Comparison of ENCODE assay signal across 9 mouse cellular contexts in the genomic region with DNA sequence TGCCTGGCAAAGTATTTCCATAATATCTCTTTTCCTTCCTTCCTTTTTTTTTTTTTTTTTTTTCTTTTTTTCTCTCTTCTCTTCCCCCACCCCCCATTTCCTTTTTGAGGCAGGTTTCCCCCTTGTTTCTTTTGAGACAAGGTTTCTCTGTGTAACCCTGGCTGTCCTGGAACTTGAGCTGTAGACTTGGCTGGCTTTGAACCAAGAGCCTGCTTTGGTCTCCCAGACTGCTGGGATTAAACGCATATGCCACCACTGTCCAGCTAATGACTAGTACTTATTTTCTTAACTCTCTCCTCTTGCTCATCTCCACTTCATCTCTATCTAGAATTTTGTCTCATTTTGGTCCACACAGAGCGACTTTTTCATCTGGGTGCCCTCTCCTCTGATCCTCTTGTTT. TPM values are rescaled to one million over a fixed set of nuclear protein-coding genes. Genes with fewer than 3 reads are reported as not detected.
DNase-seq lines count a peak whose midpoint lies in the region; ATAC-seq lines count a peak whose summit lies in the region.
"Had no signal": no experiment of that assay in that cellular context is flagged by ENCODE, and none has a peak within 500 bp of the region (broad histone marks: within the 10 kb centered on the region; RNA-seq: fewer than 3 reads in every experiment).

No protein-coding gene starts in this region.

- peaks cover 20% of the 10 kb centered on the region for H3K36me3 ChIP-seq in neural tube, embryonic 11.5 days (ENCODE audit: control insufficient read depth, insufficient read depth, low read length)
- H3K36me3 ChIP-seq in limb, embryonic 13.5 days, result peaks cover 63% of the 10 kb centered on the region
- peaks cover 34% of the 10 kb centered on the region for H3K36me3 ChIP-seq in stomach, embryonic 15.5 days

- peak; percentile 4 for DNase-seq in adrenal gland, postnatal 14 days
- no peak for DNase-seq in adrenal gland, postnatal 10 days
- no peak for DNase-seq in neural tube, embryonic 11.5 days (ENCODE audit: low spot score)
- no peak for DNase-seq in neural tube, embryonic 10.5 days (ENCODE audit: extremely low spot score, low spot score)
- DNase-seq in layer of hippocampus, adult 11-12 months (ENCODE audit: low spot score), result no peak
- no peak for DNase-seq in left cerebral cortex, postnatal 10 days (ENCODE audit: extremely low spot score in 1 of 2, low spot score in 2 of 2)
- DNase-seq: cerebellum, adult 9-10 months had no signal

- H3K9me3 ChIP-seq in neural tube, embryonic 11.5 days (ENCODE audit: control insufficient read depth, low read length), result no peaks in the 10 kb centered on the region
- no peaks in the 10 kb centered on the region for H3K9me3 ChIP-seq in limb, embryonic 13.5 days
- H3K9me3 ChIP-seq in stomach, embryonic 15.5 days, result no peaks in the 10 kb centered on the region

- no peak for ATAC-seq in neural tube, embryonic 11.5 days (ENCODE audit: insufficient read depth, low FRiP score, low TSS enrichment)
- ATAC-seq in limb, embryonic 13.5 days (ENCODE audit: low FRiP score, low read depth), result no peak
- ATAC-seq in stomach, embryonic 15.5 days (ENCODE audit: insufficient read depth, low FRiP score, low read depth), result no peak

- 67% methylated on average over 2 of the region's 2 CpGs for WGBS in neural tube, embryonic 11.5 days
- 61% methylated on average over 2 of the region's 2 CpGs for WGBS in limb, embryonic 13.5 days
- WGBS in stomach, embryonic 15.5 days, result 41% methylated on average over 2 of the region's 2 CpGs

- no peak overlapping the region for H3K27ac ChIP-seq in neural tube, embryonic 11.5 days (ENCODE audit: low read depth, low read length)
- no peak overlapping the region for H3K27ac ChIP-seq in limb, embryonic 13.5 days
- peak overlapping the region; percentile 98 for H3K27ac ChIP-seq in stomach, embryonic 15.5 days

- peaks cover 9% of the 10 kb centered on the region; the same call in 1 of the 2 replicates for H3K4me1 ChIP-seq in neural tube, embryonic 11.5 days (ENCODE audit: control insufficient read depth, insufficient read depth, low read length)
- H3K4me1 ChIP-seq in limb, embryonic 13.5 days, result peaks cover 40% of the 10 kb centered on the region
- peaks cover 30% of the 10 kb centered on the region for H3K4me1 ChIP-seq in stomach, embryonic 15.5 days

- peak overlapping the region; percentile 99 for H3K9ac ChIP-seq in neural tube, embryonic 11.5 days (ENCODE audit: low read length)
- peak overlapping the region; percentile 100 for H3K9ac ChIP-seq in limb, embryonic 13.5 days
- peak overlapping the region; percentile 99 for H3K9ac ChIP-seq in stomach, embryonic 15.5 days

- intact Hi-C loops in left cerebral cortex, postnatal 10 days (cut with DNase I), result no loop called here

- peak overlapping the region; percentile 42 for H3K4me2 ChIP-seq in neural tube, embryonic 11.5 days (ENCODE audit: low read depth)
- peak overlapping the region; percentile 73 for H3K4me2 ChIP-seq in limb, embryonic 13.5 days (replicated peaks)
- peak overlapping the region; percentile 67 for H3K4me2 ChIP-seq in stomach, embryonic 15.5 days

- no peaks in the 10 kb centered on the region for H3K27me3 ChIP-seq in neural tube, embryonic 11.5 days (ENCODE audit: control insufficient read depth, insufficient read depth, low read length)
- no peaks in the 10 kb centered on the region for H3K27me3 ChIP-seq in limb, embryonic 13.5 days
- H3K27me3 ChIP-seq in stomach, embryonic 15.5 days (replicated peaks), result no peaks in the 10 kb centered on the region

- H3K4me3 ChIP-seq in neural tube, embryonic 11.5 days (ENCODE audit: low read depth, low read length), result peak overlapping the region; percentile 96
- H3K4me3 ChIP-seq in limb, embryonic 13.5 days, result peak overlapping the region; percentile 97
- H3K4me3 ChIP-seq in stomach, embryonic 15.5 days (replicated peaks), result peak overlapping the region; percentile 96

RNA-seq across cellular contexts. Expression of a gene that starts 1.4 kb away (rescaled TPM):
- 93.1 and 105 TPM in 2 replicates for total RNA-seq in adrenal gland, postnatal 14 days (2021)
- 100 to 1,000 TPM in 1 of 2 experiments, 10 to 100 TPM in 1; 94.8 to 111 TPM for total RNA-seq in adrenal gland, postnatal 10 days (2021)
- polyA plus RNA-seq in neural tube, embryonic 11.5 days (2014; fragmentation: Nextera tagmentation; extraction: Ambion mirVana), result 55.6 and 57.5 TPM in 2 replicates
- polyA plus RNA-seq in limb, embryonic 13.5 days (2015; fragmentation: Nextera tagmentation; extraction: Ambion mirVana), result 192 and 193 TPM in 2 replicates
- polyA plus RNA-seq in stomach, embryonic 15.5 days (2015; fragmentation: Nextera tagmentation; extraction: Ambion mirVana), result 132 and 142 TPM in 2 replicates
- 10 to 100 TPM; 50.2 to 52.4 TPM for total RNA-seq in left cerebral cortex, postnatal 10 days (2021)

RNA-seq across cellular contexts. Expression of a gene that starts 10.6 kb away (rescaled TPM):
- 20.2 and 21.7 TPM in 2 replicates for total RNA-seq in adrenal gland, postnatal 14 days (2021)
- total RNA-seq in adrenal gland, postnatal 10 days (2021), result 10 to 100 TPM; 17.4 to 19.3 TPM
- 30.2 and 36.3 TPM in 2 replicates for polyA plus RNA-seq in neural tube, embryonic 11.5 days (2014; fragmentation: Nextera tagmentation; extraction: Ambion mirVana)
- 35.6 and 36.5 TPM in 2 replicates for polyA plus RNA-seq in limb, embryonic 13.5 days (2015; fragmentation: Nextera tagmentation; extraction: Ambion mirVana)
- 29.1 and 31.8 TPM in 2 replicates for polyA plus RNA-seq in stomach, embryonic 15.5 days (2015; fragmentation: Nextera tagmentation; extraction: Ambion mirVana)
- 10 to 100 TPM; 14.6 to 16.0 TPM for total RNA-seq in left cerebral cortex, postnatal 10 days (2021)

RNA-seq across cellular contexts. Expression of a gene that starts 13.7 kb away (rescaled TPM):
- 45.4 and 49.5 TPM in 2 replicates for total RNA-seq in adrenal gland, postnatal 14 days (2021)
- total RNA-seq in adrenal gland, postnatal 10 days (2021), result 10 to 100 TPM; 43.6 to 53.3 TPM
- 7.9 and 9.3 TPM in 2 replicates for polyA plus RNA-seq in neural tube, embryonic 11.5 days (2014; fragmentation: Nextera tagmentation; extraction: Ambion mirVana)
- 36.9 and 37.2 TPM in 2 replicates for polyA plus RNA-seq in limb, embryonic 13.5 days (2015; fragmentation: Nextera tagmentation; extraction: Ambion mirVana)
- 31.7 and 32.6 TPM in 2 replicates for polyA plus RNA-seq in stomach, embryonic 15.5 days (2015; fragmentation: Nextera tagmentation; extraction: Ambion mirVana)
- 1 to 10 TPM; 7.5 to 8.5 TPM for total RNA-seq in left cerebral cortex, postnatal 10 days (2021)

RNA-seq across cellular contexts. Expression of a gene that starts 13.9 kb away (rescaled TPM):
- total RNA-seq in adrenal gland, postnatal 14 days (2021), result 25.7 and 33.3 TPM in 2 replicates
- 10 to 100 TPM; 17.4 to 24.0 TPM for total RNA-seq in adrenal gland, postnatal 10 days (2021)
- polyA plus RNA-seq in neural tube, embryonic 11.5 days (2014; fragmentation: Nextera tagmentation; extraction: Ambion mirVana), result 0.88 and 1.2 TPM in 2 replicates
- polyA plus RNA-seq in limb, embryonic 13.5 days (2015; fragmentation: Nextera tagmentation; extraction: Ambion mirVana), result 3.2 and 3.7 TPM in 2 replicates
- polyA plus RNA-seq in stomach, embryonic 15.5 days (2015; fragmentation: Nextera tagmentation; extraction: Ambion mirVana), result 3.3 and 3.4 TPM in 2 replicates
- 1 to 10 TPM; 2.1 to 2.4 TPM for total RNA-seq in left cerebral cortex, postnatal 10 days (2021)

RNA-seq across cellular contexts. Expression of a gene that starts 22.9 kb away (rescaled TPM):
- 52.1 and 53.8 TPM in 2 replicates for total RNA-seq in adrenal gland, postnatal 14 days (2021)
- 10 to 100 TPM; 55.1 to 59.3 TPM for total RNA-seq in adrenal gland, postnatal 10 days (2021)
- polyA plus RNA-seq in neural tube, embryonic 11.5 days (2014; fragmentation: Nextera tagmentation; extraction: Ambion mirVana), result 50.6 and 59.0 TPM in 2 replicates
- 49.9 and 53.0 TPM in 2 replicates for polyA plus RNA-seq in limb, embryonic 13.5 days (2015; fragmentation: Nextera tagmentation; extraction: Ambion mirVana)
- polyA plus RNA-seq in stomach, embryonic 15.5 days (2015; fragmentation: Nextera tagmentation; extraction: Ambion mirVana), result 39.8 and 44.5 TPM in 2 replicates
- 100 to 1,000 TPM; 141 to 144 TPM for total RNA-seq in left cerebral cortex, postnatal 10 days (2021)
